Mouse (Mus musculus): Measurements from ENCODE around the gene Mcrip1.

- no peak for TF ChIP-seq POLR2A (IDR thresholded peaks at IDR 0.05; ENCODE audit: low read depth, low read length)
- TF ChIP-seq CTCF (IDR thresholded peaks at IDR 0.05; ENCODE audit: borderline replicate concordance, insufficient read depth, low read length): no peak
Measured at GRCm38 (mm10) chr11:120530085-120530964, 19.2 kb downstream of the Mcrip1 start, which contains the start of gene Gcgr.
